Mouse (Mus musculus): ENCODE measurements at regions not wholly inside any gene's neighbourhood (a gene's known extent, or its start where the extent isn't known, plus 50 kb on each side); places are given as distances from the start of the nearest gene placed in this dataset.

- TF ChIP-seq CTCF (IDR thresholded peaks at IDR 0.05; ENCODE audit: borderline replicate concordance, insufficient read depth, low read depth, low read length) (no peak), POLR2A (IDR thresholded peaks at IDR 0.05; ENCODE audit: borderline replicate concordance, insufficient read depth, low read length) (no peak)
These were observed 822.5 kb downstream of the Tmem114 start for GRCm38 (mm10) chr16:7602428-7602827.
